Mouse (Mus musculus) testis, postnatal 10 days (tissue): ENCODE measurements around the gene Dennd1b.
A peak's percentile ranks its signal among the peaks of the same experiment; 100 is the strongest.

ENCODE experiments used
- DNase-seq: peaks from one replicate; pipeline ENCODE4 v3.0.0; 2021; ENCODE audit warnings: low spot score

Gene Dennd1b

GRCm38 (mm10) chr1:139080517-139081386 lies 117.5 kb downstream of the Dennd1b start:
- DNase-seq = peak; percentile 44

- no peak for DNase-seq
Observed at GRCm38 (mm10) chr1:139083382-139083781, 120.1 kb downstream of the Dennd1b start.

GRCm38 (mm10) chr1:139087564-139087963 lies 124.3 kb downstream of the Dennd1b start:
- DNase-seq = no peak

GRCm38 (mm10) chr1:139090744-139091143 lies 127.5 kb downstream of the Dennd1b start:
- no peak for DNase-seq

- DNase-seq = no peak
Observed at GRCm38 (mm10) chr1:139091701-139092100, 128.5 kb downstream of the Dennd1b start.

GRCm38 (mm10) chr1:139092144-139092543 lies 128.9 kb downstream of the Dennd1b start:
- no peak for DNase-seq

- no peak for DNase-seq
Observed at GRCm38 (mm10) chr1:139092722-139093121, 129.5 kb downstream of the Dennd1b start.

- no peak for DNase-seq
Observed at GRCm38 (mm10) chr1:139096369-139096768, 133.1 kb downstream of the Dennd1b start.

GRCm38 (mm10) chr1:139098088-139098487 lies 134.9 kb downstream of the Dennd1b start:
- no peak for DNase-seq

GRCm38 (mm10) chr1:139101725-139102124 lies 138.5 kb downstream of the Dennd1b start:
- no peak for DNase-seq

- no peak for DNase-seq
Observed at GRCm38 (mm10) chr1:139108251-139108650, 145.0 kb downstream of the Dennd1b start.

GRCm38 (mm10) chr1:139122626-139123025 lies 159.4 kb downstream of the Dennd1b start:
- DNase-seq = no peak

- DNase-seq = no peak
Observed at GRCm38 (mm10) chr1:139139644-139140043, 176.4 kb downstream of the Dennd1b start.

- no peak for DNase-seq
Observed at GRCm38 (mm10) chr1:139145516-139145915, 182.3 kb downstream of the Dennd1b start.

- DNase-seq = no peak
Observed at GRCm38 (mm10) chr1:139146306-139146705, 183.1 kb downstream of the Dennd1b start.

GRCm38 (mm10) chr1:139153006-139153405 lies 189.8 kb downstream of the Dennd1b start:
- DNase-seq = no peak

GRCm38 (mm10) chr1:139153493-139153892 lies 190.3 kb downstream of the Dennd1b start:
- no peak for DNase-seq

- no peak for DNase-seq
Observed at GRCm38 (mm10) chr1:139156397-139156796, 193.2 kb downstream of the Dennd1b start.

- DNase-seq = no peak
Observed at GRCm38 (mm10) chr1:139161619-139162018, 198.4 kb downstream of the Dennd1b start.

- no peak for DNase-seq
Observed at GRCm38 (mm10) chr1:139162814-139163213, 199.6 kb downstream of the Dennd1b start.

GRCm38 (mm10) chr1:139174058-139174832 lies 211.0 kb downstream of the Dennd1b start:
- DNase-seq = no peak

- no peak for DNase-seq
Observed at GRCm38 (mm10) chr1:139179707-139180106, 216.5 kb downstream of the Dennd1b start.
